Mouse (Mus musculus): ENCODE data around the gene Dusp7.

Dusp7 gene

GRCm38 (mm10) chr9:106417841-106418625 is 49.6 kb downstream of the Dusp7 start:
- DNase-seq (ENCODE audit: low read depth in 1 of 2, low spot score in 2 of 2) = no peak

GRCm38 (mm10) chr9:106420608-106421007 is 52.2 kb downstream of the Dusp7 start:
- DNase-seq (ENCODE audit: low read depth in 1 of 2, low spot score in 2 of 2) = no peak

GRCm38 (mm10) chr9:106421033-106421864 is 52.8 kb downstream of the Dusp7 start:
- no peak for DNase-seq (ENCODE audit: low read depth in 1 of 2, low spot score in 2 of 2)

- DNase-seq (ENCODE audit: low read depth in 1 of 2, low spot score in 2 of 2) = peak; percentile 42 to 69
Measured at GRCm38 (mm10) chr9:106421865-106422160, 53.4 kb downstream of the Dusp7 start.

All from monocyte, adult 2 months (primary cell).